Mouse (Mus musculus): ENCODE data around the gene Slc5a4b. TPM values are rescaled to one million over a fixed set of nuclear protein-coding genes. Genes with fewer than 3 reads are reported as not detected.

Gene Slc5a4b
- polyA plus RNA-seq (2015; fragmentation: Nextera tagmentation; extraction: Ambion mirVana) = not detected in 2 replicates

- Histone ChIP-seq H3K4me1 (no peaks in the 10 kb centered on the region), H3K4me2 (replicated peaks) (no peak within 1 kb of the TSS), H3K9me3 (no peaks in the 10 kb centered on the region), H3K27me3 (no peaks in the 10 kb centered on the region), H3K27ac (no peak within 1 kb of the TSS), H3K9ac (no peak within 1 kb of the TSS), H3K4me3 (no peak within 1 kb of the TSS), H3K36me3 (no peaks in the 10 kb centered on the region)
- WGBS = 89% methylated on average over 4 of the region's 4 CpGs
- no peak for ATAC-seq (ENCODE audit: low FRiP score, low read depth)
Observed at GRCm38 (mm10) chr10:76110861-76111260, at the start of gene Slc5a4b. Gene Slc5a4b (minus strand): TSS chr10:76110961.

- no peaks in the 10 kb centered on the region for H3K36me3 ChIP-seq
- no peak for ATAC-seq (ENCODE audit: low FRiP score, low read depth)
- H3K4me1 ChIP-seq = no peaks in the 10 kb centered on the region
- no peak overlapping the region for H3K9ac ChIP-seq
- H3K4me3 ChIP-seq = no peak overlapping the region
- H3K9me3 ChIP-seq = no peaks in the 10 kb centered on the region
- WGBS = 64% methylated on average over 1 of the region's 1 CpGs
- H3K27ac ChIP-seq = no peak overlapping the region
- no peak overlapping the region for H3K4me2 ChIP-seq (replicated peaks)
- H3K27me3 ChIP-seq = no peaks in the 10 kb centered on the region
Observed at GRCm38 (mm10) chr10:76158009-76158408, 47.2 kb upstream of the Slc5a4b start.

- Histone ChIP-seq H3K36me3 (no peaks in the 10 kb centered on the region), H3K4me2 (replicated peaks) (no peak overlapping the region), H3K4me3 (no peak overlapping the region), H3K9me3 (no peaks in the 10 kb centered on the region), H3K9ac (no peak overlapping the region), H3K27me3 (no peaks in the 10 kb centered on the region), H3K4me1 (no peaks in the 10 kb centered on the region), H3K27ac (no peak overlapping the region)
- no peak for ATAC-seq (ENCODE audit: low FRiP score, low read depth)
- WGBS = 84% methylated on average over 5 of the region's 5 CpGs
Observed at GRCm38 (mm10) chr10:76157528-76157927, 46.8 kb upstream of the Slc5a4b start.

- H3K27ac ChIP-seq = no peak overlapping the region
- H3K4me1 ChIP-seq = no peaks in the 10 kb centered on the region
- H3K9ac ChIP-seq = no peak overlapping the region
- no peaks in the 10 kb centered on the region for H3K27me3 ChIP-seq
- no peak overlapping the region for H3K4me3 ChIP-seq
- no peaks in the 10 kb centered on the region for H3K9me3 ChIP-seq
- no peak for ATAC-seq (ENCODE audit: low FRiP score, low read depth)
- no peaks in the 10 kb centered on the region for H3K36me3 ChIP-seq
- H3K4me2 ChIP-seq (replicated peaks) = no peak overlapping the region
- 84% methylated on average over 7 of the region's 7 CpGs for WGBS
Observed at GRCm38 (mm10) chr10:76155911-76156310, 45.1 kb upstream of the Slc5a4b start.

GRCm38 (mm10) chr10:76147278-76147677 lies 36.5 kb upstream of the Slc5a4b start, which contains the start of gene Slc5a4a:
Gene Slc5a4a (plus strand): TSS chr10:76147451.
- Histone ChIP-seq H3K4me3 (no peak within 1 kb of the TSS), H3K27ac (no peak within 1 kb of the TSS), H3K27me3 (no peaks in the 10 kb centered on the region), H3K4me2 (replicated peaks) (no peak within 1 kb of the TSS), H3K36me3 (no peaks in the 10 kb centered on the region), H3K9me3 (no peaks in the 10 kb centered on the region), H3K9ac (no peak within 1 kb of the TSS), H3K4me1 (no peaks in the 10 kb centered on the region)
- ATAC-seq (ENCODE audit: low FRiP score, low read depth) = no peak
- WGBS = 94% methylated on average over 5 of the region's 5 CpGs

GRCm38 (mm10) chr10:76146846-76147245 lies 36.1 kb upstream of the Slc5a4b start:
- H3K9me3 ChIP-seq = no peaks in the 10 kb centered on the region

GRCm38 (mm10) chr10:76136318-76136717 lies 25.6 kb upstream of the Slc5a4b start:
- no peaks in the 10 kb centered on the region for H3K36me3 ChIP-seq
- no peaks in the 10 kb centered on the region for H3K27me3 ChIP-seq
- H3K4me1 ChIP-seq = no peaks in the 10 kb centered on the region
- 79% methylated on average over 2 of the region's 2 CpGs for WGBS
- H3K4me2 ChIP-seq (replicated peaks) = no peak overlapping the region
- H3K27ac ChIP-seq = no peak overlapping the region
- H3K9ac ChIP-seq = no peak overlapping the region
- no peak overlapping the region for H3K4me3 ChIP-seq
- ATAC-seq (ENCODE audit: low FRiP score, low read depth) = no peak
- H3K9me3 ChIP-seq = no peaks in the 10 kb centered on the region

More at GRCm38 (mm10) chr10:76146846-76147245, 36.1 kb upstream of the Slc5a4b start:
- H3K4me3 ChIP-seq = no peak overlapping the region
- no peak for ATAC-seq (ENCODE audit: low FRiP score, low read depth)
- H3K9ac ChIP-seq = no peak overlapping the region
- no peak overlapping the region for H3K4me2 ChIP-seq (replicated peaks)
- H3K36me3 ChIP-seq = no peaks in the 10 kb centered on the region
- WGBS = 58% methylated on average over 8 of the region's 8 CpGs
- no peaks in the 10 kb centered on the region for H3K27me3 ChIP-seq
- no peak overlapping the region for H3K27ac ChIP-seq
- H3K4me1 ChIP-seq = no peaks in the 10 kb centered on the region

GRCm38 (mm10) chr10:76132506-76132905 lies 21.7 kb upstream of the Slc5a4b start:
- Histone ChIP-seq H3K27ac (no peak overlapping the region), H3K36me3 (no peaks in the 10 kb centered on the region), H3K4me1 (no peaks in the 10 kb centered on the region), H3K9me3 (no peaks in the 10 kb centered on the region), H3K4me2 (replicated peaks) (no peak overlapping the region), H3K9ac (no peak overlapping the region), H3K4me3 (no peak overlapping the region), H3K27me3 (no peaks in the 10 kb centered on the region)
- no peak for ATAC-seq (ENCODE audit: low FRiP score, low read depth)
- WGBS = 76% methylated on average over 4 of the region's 4 CpGs

- H3K36me3 ChIP-seq = no peaks in the 10 kb centered on the region
- no peak for ATAC-seq (ENCODE audit: low FRiP score, low read depth)
- no peak overlapping the region for H3K4me2 ChIP-seq (replicated peaks)
- H3K27me3 ChIP-seq = no peaks in the 10 kb centered on the region
- H3K9ac ChIP-seq = no peak overlapping the region
- WGBS = 85% methylated on average over 5 of the region's 5 CpGs
- no peaks in the 10 kb centered on the region for H3K4me1 ChIP-seq
- no peak overlapping the region for H3K27ac ChIP-seq
- no peak overlapping the region for H3K4me3 ChIP-seq
- no peaks in the 10 kb centered on the region for H3K9me3 ChIP-seq
Observed at GRCm38 (mm10) chr10:76121495-76121894, 10.7 kb upstream of the Slc5a4b start.

GRCm38 (mm10) chr10:76120124-76120711 lies 9.5 kb upstream of the Slc5a4b start:
- Histone ChIP-seq H3K9ac (no peak overlapping the region), H3K27me3 (no peaks in the 10 kb centered on the region), H3K27ac (no peak overlapping the region), H3K4me2 (replicated peaks) (no peak overlapping the region), H3K4me3 (no peak overlapping the region), H3K36me3 (no peaks in the 10 kb centered on the region), H3K4me1 (no peaks in the 10 kb centered on the region), H3K9me3 (no peaks in the 10 kb centered on the region)
- WGBS = 51% methylated on average over 4 of the region's 4 CpGs
- no peak for ATAC-seq (ENCODE audit: low FRiP score, low read depth)

GRCm38 (mm10) chr10:76118741-76119140 lies 8.0 kb upstream of the Slc5a4b start:
- H3K9ac ChIP-seq = no peak overlapping the region
- no peaks in the 10 kb centered on the region for H3K36me3 ChIP-seq
- H3K27me3 ChIP-seq = no peaks in the 10 kb centered on the region
- H3K4me2 ChIP-seq (replicated peaks) = no peak overlapping the region
- H3K9me3 ChIP-seq = no peaks in the 10 kb centered on the region
- no peak overlapping the region for H3K27ac ChIP-seq
- ATAC-seq (ENCODE audit: low FRiP score, low read depth) = no peak
- H3K4me3 ChIP-seq = no peak overlapping the region
- H3K4me1 ChIP-seq = no peaks in the 10 kb centered on the region
- WGBS = 11% methylated on average over 1 of the region's 1 CpGs

GRCm38 (mm10) chr10:76117966-76118365 lies 7.2 kb upstream of the Slc5a4b start:
- no peak for ATAC-seq (ENCODE audit: low FRiP score, low read depth)
- no peaks in the 10 kb centered on the region for H3K36me3 ChIP-seq
- H3K4me3 ChIP-seq = no peak overlapping the region
- H3K9ac ChIP-seq = no peak overlapping the region
- no peak overlapping the region for H3K4me2 ChIP-seq (replicated peaks)
- no peaks in the 10 kb centered on the region for H3K27me3 ChIP-seq
- no peak overlapping the region for H3K27ac ChIP-seq
- no peaks in the 10 kb centered on the region for H3K9me3 ChIP-seq
- WGBS = 31% methylated on average over 5 of the region's 5 CpGs
- H3K4me1 ChIP-seq = no peaks in the 10 kb centered on the region

- H3K9me3 ChIP-seq = no peaks in the 10 kb centered on the region
- no peaks in the 10 kb centered on the region for H3K36me3 ChIP-seq
- H3K4me3 ChIP-seq = no peak overlapping the region
- no peaks in the 10 kb centered on the region for H3K27me3 ChIP-seq
- no peak overlapping the region for H3K4me2 ChIP-seq (replicated peaks)
- no peak overlapping the region for H3K27ac ChIP-seq
- no peaks in the 10 kb centered on the region for H3K4me1 ChIP-seq
- H3K9ac ChIP-seq = no peak overlapping the region
- no peak for ATAC-seq (ENCODE audit: low FRiP score, low read depth)
- WGBS = 53% methylated on average over 9 of the region's 9 CpGs
Observed at GRCm38 (mm10) chr10:76097368-76097767, 13.4 kb downstream of the Slc5a4b start.
